Mouse (Mus musculus): ENCODE measurements around the gene Rps3.

DNA sequence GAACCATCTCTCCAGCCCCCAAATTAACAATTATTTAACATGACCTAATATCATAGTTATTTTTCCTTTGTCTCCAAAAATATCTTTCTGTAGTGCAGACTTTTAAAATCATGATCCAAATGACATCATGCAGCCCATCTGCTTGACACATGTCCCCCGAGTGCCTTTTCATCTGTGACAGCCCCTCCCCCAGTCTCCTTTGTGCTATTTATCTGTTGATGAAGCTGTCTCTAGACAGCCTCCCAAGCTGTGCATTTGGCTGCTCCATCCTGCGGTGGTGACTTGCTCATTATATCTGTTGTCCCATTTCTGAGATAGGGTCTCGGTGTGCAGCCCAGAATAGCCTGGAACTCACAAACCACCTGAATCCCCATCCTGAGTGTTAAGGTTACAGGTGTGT is 33.8 kb downstream of the Rps3 start:
- no peak for TF ChIP-seq CTCF (IDR thresholded peaks at IDR 0.05; ENCODE audit: low read depth)
- TF ChIP-seq EP300 (optimal IDR thresholded peaks at IDR 0.05): no peak
